Mouse (Mus musculus) testis, adult 2 months (tissue): ENCODE results near the gene Dyrk1a.

ENCODE experiments used
- CTCF ChIP-seq: fragments of 200-500 bp; IDR thresholded peaks from 2 replicates; pipeline ENCODE4 v1.5.1; 2012; ENCODE audit warnings: low read depth, mild to moderate bottlenecking, inconsistent platforms, low read length, moderate library complexity; ENCODE audit not compliant: control insufficient read depth, insufficient read depth, insufficient replicate concordance
- POLR2A ChIP-seq: fragments of 200-500 bp; IDR thresholded peaks from 2 replicates; pipeline ENCODE4 v1.6.1; 2012; ENCODE audit warnings: low read depth, mild to moderate bottlenecking, inconsistent platforms, low read length, moderate library complexity; ENCODE audit not compliant: control insufficient read depth

- TF ChIP-seq POLR2A: no peak
- TF ChIP-seq CTCF: peak; percentile 32; the same call in 1 of the 2 replicates
Observed at GRCm38 (mm10) chr16:94586349-94586990, 16.7 kb downstream of the Dyrk1a start.
